Mouse (Mus musculus): ENCODE results near the gene Ints1. TPM values are rescaled to one million over a fixed set of nuclear protein-coding genes. Genes with fewer than 3 reads are reported as not detected.
"Not testable (repeated sequence)": the region's sequence is repeated elsewhere in the genome, so short reads cannot be mapped to it uniquely, and the experiment has no call there.

The Ints1 gene
- polyA plus RNA-seq, 1 experiment from 2014 or later: 21.2 TPM

DNA sequence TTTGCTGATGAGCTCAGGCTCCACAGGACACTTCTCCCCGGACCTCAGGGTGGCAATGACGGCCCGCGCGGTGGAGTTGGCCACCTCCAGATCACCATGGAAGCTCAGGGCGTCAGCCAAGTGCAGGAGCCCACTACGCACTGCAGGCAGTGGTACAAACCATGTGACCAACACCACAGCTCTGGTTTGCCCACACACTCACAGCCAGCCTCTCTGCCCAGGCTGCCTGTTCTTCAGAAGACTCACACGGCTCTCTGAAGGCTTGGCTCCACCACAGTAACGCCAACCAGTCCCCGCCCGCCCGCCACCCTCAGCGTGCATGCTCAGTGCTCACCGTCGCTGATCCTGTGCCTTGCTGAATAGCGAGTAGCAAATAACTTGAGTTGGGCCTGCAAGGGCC is 17.4 kb downstream of the Ints1 start:
- whole genome bisulfite sequencing: 86% methylated on average over 16 of the region's 16 CpGs
- no peaks in the 10 kb centered on the region for H3K27me3 ChIP-seq (ENCODE audit: control insufficient read depth, insufficient read depth, low read length)
- no peak overlapping the region for H3K4me2 ChIP-seq (ENCODE audit: low read depth, low read length)
- H3K36me3 ChIP-seq (replicated peaks; ENCODE audit: control insufficient read depth, insufficient read depth, low read depth, low read length): peaks cover 16% of the 10 kb centered on the region
- no peaks in the 10 kb centered on the region for H3K4me1 ChIP-seq (ENCODE audit: control insufficient read depth, insufficient read depth, low read length)
- H3K9ac ChIP-seq (replicated peaks; ENCODE audit: low read length): no peak overlapping the region
- no peak overlapping the region for H3K4me3 ChIP-seq (ENCODE audit: low read depth, low read length)
- H3K9me3 ChIP-seq (replicated peaks; ENCODE audit: control insufficient read depth, low read length): no peaks in the 10 kb centered on the region
- no peak overlapping the region for H3K27ac ChIP-seq (replicated peaks; ENCODE audit: low read depth, low read length)
- ATAC-seq (replicated peaks; ENCODE audit: insufficient number of reproducible peaks, low FRiP score, low TSS enrichment, low read depth): no peak
- no peak for DNase-seq (ENCODE audit: low spot score)

DNA sequence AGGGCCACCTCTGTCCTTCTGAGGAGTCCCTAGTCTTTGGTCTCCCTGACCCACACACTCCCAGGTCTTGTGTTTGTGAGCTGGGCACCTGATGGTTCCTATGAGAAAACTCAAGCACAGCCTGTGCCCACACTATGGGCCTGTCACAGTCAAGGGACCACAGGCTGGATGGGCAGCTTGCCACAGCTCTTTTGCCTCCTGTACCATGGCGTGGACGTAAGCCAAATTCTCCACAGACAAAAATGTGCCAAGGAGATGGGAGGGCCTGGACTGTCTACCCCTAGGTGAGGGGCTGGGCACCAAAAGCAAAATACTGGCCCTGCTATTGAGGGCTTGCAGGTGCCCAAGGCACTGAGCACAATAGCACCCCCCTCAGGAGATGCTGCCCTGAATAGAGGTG is 18.9 kb downstream of the Ints1 start:
- Histone ChIP-seq H3K27me3 (ENCODE audit: control insufficient read depth, insufficient read depth, low read length) (no peaks in the 10 kb centered on the region), H3K9me3 (replicated peaks; ENCODE audit: control insufficient read depth, low read length) (no peaks in the 10 kb centered on the region), H3K4me2 (ENCODE audit: low read depth, low read length) (no peak overlapping the region), H3K4me1 (ENCODE audit: control insufficient read depth, insufficient read depth, low read length) (no peaks in the 10 kb centered on the region), H3K9ac (replicated peaks; ENCODE audit: low read length) (no peak overlapping the region), H3K36me3 (replicated peaks; ENCODE audit: control insufficient read depth, insufficient read depth, low read depth, low read length) (peaks cover 11% of the 10 kb centered on the region), H3K4me3 (ENCODE audit: low read depth, low read length) (no peak overlapping the region), H3K27ac (replicated peaks; ENCODE audit: low read depth, low read length) (no peak overlapping the region)
- DNase-seq (ENCODE audit: low spot score) (no peak), ATAC-seq (replicated peaks; ENCODE audit: insufficient number of reproducible peaks, low FRiP score, low TSS enrichment, low read depth) (no peak)
- 94% methylated on average over 2 of the region's 2 CpGs for WGBS

DNA sequence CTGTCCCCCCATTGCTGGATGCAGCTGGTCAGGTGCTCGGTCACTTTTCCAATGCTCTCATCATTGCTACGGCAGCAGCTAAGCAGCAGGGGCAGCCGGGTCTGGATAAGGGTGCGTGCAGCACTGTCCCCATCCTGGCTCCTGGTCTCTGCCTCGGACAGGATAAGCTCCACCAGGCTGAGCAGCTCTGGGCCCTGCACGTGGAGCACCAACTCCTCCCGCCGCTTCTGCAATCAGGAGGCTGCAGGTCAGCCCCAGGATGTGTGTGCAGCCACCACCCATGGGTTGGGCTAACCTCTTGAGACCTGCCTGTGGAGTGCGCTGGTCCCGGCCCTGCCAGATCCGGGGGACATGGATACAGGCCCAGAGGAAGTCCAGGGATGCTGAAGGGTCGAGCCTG is 19.3 kb downstream of the Ints1 start:
- Histone ChIP-seq H3K27ac (replicated peaks; ENCODE audit: low read depth, low read length) (no peak overlapping the region), H3K36me3 (replicated peaks; ENCODE audit: control insufficient read depth, insufficient read depth, low read depth, low read length) (peaks cover 11% of the 10 kb centered on the region), H3K4me2 (ENCODE audit: low read depth, low read length) (no peak overlapping the region), H3K9ac (replicated peaks; ENCODE audit: low read length) (no peak overlapping the region), H3K9me3 (replicated peaks; ENCODE audit: control insufficient read depth, low read length) (no peaks in the 10 kb centered on the region), H3K4me1 (ENCODE audit: control insufficient read depth, insufficient read depth, low read length) (no peaks in the 10 kb centered on the region), H3K4me3 (ENCODE audit: low read depth, low read length) (no peak overlapping the region), H3K27me3 (ENCODE audit: control insufficient read depth, insufficient read depth, low read length) (no peaks in the 10 kb centered on the region)
- DNase-seq (ENCODE audit: low spot score) (no peak), ATAC-seq (replicated peaks; ENCODE audit: insufficient number of reproducible peaks, low FRiP score, low TSS enrichment, low read depth) (no peak)
- WGBS: 90% methylated on average over 12 of the region's 12 CpGs

DNA sequence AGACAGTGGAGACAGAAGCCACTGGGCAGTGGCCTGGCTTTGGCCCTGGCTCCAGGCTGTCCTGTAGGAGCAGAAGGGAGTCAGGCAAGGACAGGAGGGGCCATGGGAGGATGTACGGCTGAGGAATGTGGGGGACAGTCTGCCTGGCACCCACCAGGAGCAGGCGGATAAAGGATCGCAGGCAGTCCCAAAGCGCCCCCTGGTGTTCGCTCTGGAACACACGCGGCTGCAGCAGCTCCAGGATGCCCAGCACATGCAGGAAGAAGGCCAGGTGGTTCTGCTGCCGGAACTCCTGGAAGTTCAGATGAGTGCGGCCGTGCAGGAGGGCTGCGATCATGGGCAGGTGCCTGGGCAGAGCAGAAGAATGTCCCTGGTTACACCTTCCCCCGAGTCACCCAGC is 20.7 kb downstream of the Ints1 start:
- Histone ChIP-seq H3K36me3 (replicated peaks; ENCODE audit: control insufficient read depth, insufficient read depth, low read depth, low read length) (peaks cover 11% of the 10 kb centered on the region), H3K4me3 (ENCODE audit: low read depth, low read length) (no peak overlapping the region)
- ATAC-seq (replicated peaks; ENCODE audit: insufficient number of reproducible peaks, low FRiP score, low TSS enrichment, low read depth): no peak

DNA sequence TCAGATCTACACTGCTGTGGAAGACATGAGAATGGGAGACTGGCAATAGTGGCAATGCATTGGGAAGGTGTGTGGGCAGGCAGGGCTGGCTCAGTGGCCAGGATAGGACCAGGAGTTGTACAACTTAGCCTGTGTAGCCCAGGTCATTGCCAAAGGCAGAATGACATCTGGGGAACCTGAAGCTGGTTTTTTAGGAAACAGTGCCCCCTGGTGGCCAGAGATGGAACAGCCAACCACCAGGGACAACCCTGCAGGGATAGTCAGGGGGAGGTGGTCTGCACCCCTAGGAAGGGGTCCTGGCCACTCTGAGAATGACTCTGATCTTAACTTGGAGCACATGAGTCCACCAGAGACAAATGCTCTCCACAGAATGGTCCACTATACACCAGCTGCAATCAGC is 24.9 kb downstream of the Ints1 start:
- H3K4me1 ChIP-seq (ENCODE audit: control insufficient read depth, insufficient read depth, low read length): no peaks in the 10 kb centered on the region
- DNase-seq (ENCODE audit: low spot score) (peak; percentile 78), ATAC-seq (replicated peaks; ENCODE audit: insufficient number of reproducible peaks, low FRiP score, low TSS enrichment, low read depth) (0 out of 2 replicates have a peak, but pooled peaks have one; percentile 8)
- no peak overlapping the region for H3K4me3 ChIP-seq (ENCODE audit: low read depth, low read length)
- H3K36me3 ChIP-seq (replicated peaks; ENCODE audit: control insufficient read depth, insufficient read depth, low read depth, low read length): no peaks in the 10 kb centered on the region; the same call in 1 of the 2 replicates
- no peak overlapping the region for H3K9ac ChIP-seq (replicated peaks; ENCODE audit: low read length)
- H3K27ac ChIP-seq (replicated peaks; ENCODE audit: low read depth, low read length): no peak overlapping the region
- H3K4me2 ChIP-seq (ENCODE audit: low read depth, low read length): no peak overlapping the region
- no peaks in the 10 kb centered on the region for H3K9me3 ChIP-seq (replicated peaks; ENCODE audit: control insufficient read depth, low read length)
- no peaks in the 10 kb centered on the region for H3K27me3 ChIP-seq (ENCODE audit: control insufficient read depth, insufficient read depth, low read length)

More for the DNA sequence above, 20.7 kb downstream of the Ints1 start:
- Histone ChIP-seq H3K9me3 (replicated peaks; ENCODE audit: control insufficient read depth, low read length) (no peaks in the 10 kb centered on the region), H3K4me2 (ENCODE audit: low read depth, low read length) (no peak overlapping the region), H3K4me1 (ENCODE audit: control insufficient read depth, insufficient read depth, low read length) (no peaks in the 10 kb centered on the region), H3K27me3 (ENCODE audit: control insufficient read depth, insufficient read depth, low read length) (no peaks in the 10 kb centered on the region), H3K9ac (replicated peaks; ENCODE audit: low read length) (no peak overlapping the region), H3K27ac (replicated peaks; ENCODE audit: low read depth, low read length) (no peak overlapping the region)
- WGBS: 39% methylated on average over 12 of the region's 12 CpGs
- DNase-seq (ENCODE audit: low spot score): peak; percentile 66

DNA sequence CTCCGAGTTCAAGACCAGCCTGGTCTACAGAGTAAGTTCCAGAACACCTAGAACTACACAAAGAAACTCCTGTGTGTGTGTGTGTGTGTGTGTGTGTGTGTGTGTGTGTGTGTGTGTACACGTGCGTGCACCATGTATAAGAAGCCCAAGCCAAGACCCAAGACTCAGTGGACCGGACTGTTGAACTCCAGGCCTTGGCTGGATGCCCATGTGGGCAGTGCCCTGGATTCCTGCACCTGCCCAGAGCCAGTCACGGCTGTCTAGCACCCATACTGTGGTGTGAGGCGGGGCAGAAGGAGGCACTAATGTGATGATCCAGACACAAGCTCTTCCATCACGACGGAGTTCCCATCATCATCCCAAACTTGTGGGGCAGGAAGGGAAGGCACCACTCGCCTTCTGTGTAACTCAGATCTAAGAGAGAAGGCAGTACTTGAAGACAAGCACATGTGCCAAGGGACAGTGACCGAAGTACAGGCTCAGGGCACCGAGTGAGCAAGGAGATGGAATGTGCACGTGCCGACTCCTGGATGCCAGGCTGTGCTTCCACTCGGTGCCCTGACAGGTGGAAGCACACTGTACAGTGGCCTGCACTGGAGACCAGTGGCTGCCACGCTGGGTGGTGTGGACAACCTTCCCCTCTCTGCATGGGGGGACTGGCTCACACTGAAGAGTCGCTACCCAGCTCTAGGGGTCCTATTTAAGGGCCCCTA is 25.9 kb downstream of the Ints1 start:
- no peak overlapping the region for H3K9ac ChIP-seq (replicated peaks; ENCODE audit: low read length)
- H3K36me3 ChIP-seq (replicated peaks; ENCODE audit: control insufficient read depth, insufficient read depth, low read depth, low read length): no peaks in the 10 kb centered on the region
- H3K4me2 ChIP-seq (ENCODE audit: low read depth, low read length): no peak overlapping the region
- H3K9me3 ChIP-seq (replicated peaks; ENCODE audit: control insufficient read depth, low read length): no peaks in the 10 kb centered on the region
- ATAC-seq (replicated peaks; ENCODE audit: insufficient number of reproducible peaks, low FRiP score, low TSS enrichment, low read depth) (no peak), DNase-seq (ENCODE audit: low spot score) (no peak)
- H3K27me3 ChIP-seq (ENCODE audit: control insufficient read depth, insufficient read depth, low read length): no peaks in the 10 kb centered on the region
- 88% methylated on average over 16 of the region's 16 CpGs for WGBS
- H3K4me3 ChIP-seq (ENCODE audit: low read depth, low read length): no peak overlapping the region
- no peaks in the 10 kb centered on the region for H3K4me1 ChIP-seq (ENCODE audit: control insufficient read depth, insufficient read depth, low read length)
- no peak overlapping the region for H3K27ac ChIP-seq (replicated peaks; ENCODE audit: low read depth, low read length)

DNA sequence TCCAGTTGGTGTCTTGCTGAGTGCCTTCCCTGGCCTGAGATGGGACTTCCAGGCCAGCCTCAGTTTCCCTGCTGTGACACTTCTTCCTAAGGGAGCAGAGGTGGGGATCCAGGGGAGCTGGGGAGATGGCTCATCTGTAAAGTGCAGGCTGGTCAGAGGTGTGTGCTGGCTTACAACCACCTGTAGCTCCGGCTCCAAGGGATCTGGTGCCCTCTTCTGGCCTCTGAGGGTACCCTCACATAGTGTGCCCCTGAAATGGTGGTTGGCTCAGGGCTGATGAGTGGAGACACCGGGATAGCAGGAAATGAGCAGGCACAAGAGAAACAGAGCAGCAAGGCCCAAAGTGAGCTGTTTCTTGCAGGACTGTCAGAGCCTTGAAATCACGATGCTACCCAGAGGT is 29.7 kb downstream of the Ints1 start:
- Histone ChIP-seq H3K4me3 (ENCODE audit: low read depth, low read length) (no peak overlapping the region), H3K4me2 (ENCODE audit: low read depth, low read length) (no peak overlapping the region), H3K27ac (replicated peaks; ENCODE audit: low read depth, low read length) (no peak overlapping the region), H3K9ac (replicated peaks; ENCODE audit: low read length) (no peak overlapping the region), H3K36me3 (replicated peaks; ENCODE audit: control insufficient read depth, insufficient read depth, low read depth, low read length) (no peaks in the 10 kb centered on the region), H3K4me1 (ENCODE audit: control insufficient read depth, insufficient read depth, low read length) (no peaks in the 10 kb centered on the region), H3K9me3 (replicated peaks; ENCODE audit: control insufficient read depth, low read length) (no peaks in the 10 kb centered on the region), H3K27me3 (ENCODE audit: control insufficient read depth, insufficient read depth, low read length) (no peaks in the 10 kb centered on the region)
- WGBS: 2% methylated on average over 3 of the region's 3 CpGs
- peak; percentile 64 for ATAC-seq (replicated peaks; ENCODE audit: insufficient number of reproducible peaks, low FRiP score, low TSS enrichment, low read depth)
- peak; percentile 81 for DNase-seq (ENCODE audit: low spot score)

DNA sequence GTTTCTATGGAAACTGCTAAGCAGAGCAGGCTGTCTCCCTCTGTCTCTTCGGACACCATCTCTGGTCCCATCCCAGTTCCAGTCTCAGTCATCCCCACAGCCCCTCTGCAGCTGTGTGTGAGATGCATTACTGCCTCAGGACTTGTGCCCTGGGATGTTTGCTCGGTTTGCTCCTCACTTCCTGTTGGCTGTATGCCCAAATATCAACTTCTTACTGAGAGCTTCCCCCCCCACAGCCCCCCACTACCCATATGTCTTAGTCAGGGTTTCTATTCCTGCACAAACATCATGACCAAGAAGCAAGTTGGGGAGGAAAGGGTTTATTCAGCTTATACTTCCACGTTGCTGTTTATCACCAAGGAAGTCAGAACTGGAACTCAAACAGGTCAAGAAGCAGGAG is 32.8 kb downstream of the Ints1 start:
- H3K27ac ChIP-seq (replicated peaks; ENCODE audit: low read depth, low read length); H3K9ac ChIP-seq (replicated peaks; ENCODE audit: low read length); H3K4me2 ChIP-seq (ENCODE audit: low read depth, low read length); H3K4me1 ChIP-seq (ENCODE audit: control insufficient read depth, insufficient read depth, low read length); DNase-seq (ENCODE audit: low spot score); H3K9me3 ChIP-seq (replicated peaks; ENCODE audit: control insufficient read depth, low read length); H3K36me3 ChIP-seq (replicated peaks; ENCODE audit: control insufficient read depth, insufficient read depth, low read depth, low read length); ATAC-seq (replicated peaks; ENCODE audit: insufficient number of reproducible peaks, low FRiP score, low TSS enrichment, low read depth); H3K27me3 ChIP-seq (ENCODE audit: control insufficient read depth, insufficient read depth, low read length); H3K4me3 ChIP-seq (ENCODE audit: low read depth, low read length): not testable (repeated sequence)
- 57% methylated on average over 3 of the region's 3 CpGs for WGBS
